Mouse (Mus musculus): Measurements from ENCODE around the gene 1700001C19Rik. TPM values are rescaled to one million over a fixed set of nuclear protein-coding genes. Genes with fewer than 3 reads are reported as not detected.
"Not testable (repeated sequence)": the region's sequence is repeated elsewhere in the genome, so short reads cannot be mapped to it uniquely, and the experiment has no call there.

Gene 1700001C19Rik
- polyA plus RNA-seq, 1 experiment from 2014 or later: 0.35 TPM

- WGBS: 58% methylated on average over 3 of the region's 3 CpGs
- Histone ChIP-seq H3K4me2 (replicated peaks; ENCODE audit: low read depth) (no peak overlapping the region), H3K27me3 (replicated peaks; ENCODE audit: control insufficient read depth, insufficient read depth, low read length) (no peaks in the 10 kb centered on the region), H3K9me3 (ENCODE audit: control insufficient read depth) (no peaks in the 10 kb centered on the region), H3K4me3 (ENCODE audit: low read depth, low read length) (no peak overlapping the region), H3K36me3 (ENCODE audit: control insufficient read depth, insufficient read depth) (no peaks in the 10 kb centered on the region), H3K9ac (ENCODE audit: low read depth, low read length) (no peak overlapping the region), H3K4me1 (replicated peaks; ENCODE audit: control insufficient read depth, insufficient read depth, low read length) (no peaks in the 10 kb centered on the region), H3K27ac (ENCODE audit: low read depth, low read length) (no peak overlapping the region)
- no peak for TF ChIP-seq CTCF (IDR thresholded peaks at IDR 0.05; ENCODE audit: low read depth)
- no peak for ATAC-seq
These were observed 15.6 kb downstream of the 1700001C19Rik start for GRCm38 (mm10) chr17:47421566-47421965.

- Histone ChIP-seq H3K4me1 (replicated peaks; ENCODE audit: control insufficient read depth, insufficient read depth, low read length) (no peaks in the 10 kb centered on the region), H3K9me3 (ENCODE audit: control insufficient read depth) (no peaks in the 10 kb centered on the region), H3K36me3 (ENCODE audit: control insufficient read depth, insufficient read depth) (no peaks in the 10 kb centered on the region), H3K27ac (ENCODE audit: low read depth, low read length) (no peak overlapping the region), H3K4me3 (ENCODE audit: low read depth, low read length) (no peak overlapping the region), H3K4me2 (replicated peaks; ENCODE audit: low read depth) (no peak overlapping the region), H3K27me3 (replicated peaks; ENCODE audit: control insufficient read depth, insufficient read depth, low read length) (no peaks in the 10 kb centered on the region), H3K9ac (ENCODE audit: low read depth, low read length) (no peak overlapping the region)
- 80% methylated on average over 2 of the region's 2 CpGs for whole genome bisulfite sequencing
- no peak for TF ChIP-seq CTCF (IDR thresholded peaks at IDR 0.05; ENCODE audit: low read depth)
- ATAC-seq: no peak
These were observed 17.0 kb downstream of the 1700001C19Rik start for GRCm38 (mm10) chr17:47420195-47420594.

- H3K9me3 ChIP-seq (ENCODE audit: control insufficient read depth); H3K36me3 ChIP-seq (ENCODE audit: control insufficient read depth, insufficient read depth); H3K27ac ChIP-seq (ENCODE audit: low read depth, low read length); H3K4me1 ChIP-seq (replicated peaks; ENCODE audit: control insufficient read depth, insufficient read depth, low read length); H3K9ac ChIP-seq (ENCODE audit: low read depth, low read length): not testable (repeated sequence)
- WGBS: 5% methylated on average over 74 of the region's 74 CpGs
- peak; percentile 25; the same call in 1 of the 2 replicates for ATAC-seq
- H3K4me2 ChIP-seq (replicated peaks; ENCODE audit: low read depth): peak overlapping the region; percentile 59
- peak overlapping the region; percentile 29 for H3K4me3 ChIP-seq (ENCODE audit: low read depth, low read length)
- peaks cover 15% of the 10 kb centered on the region for H3K27me3 ChIP-seq (replicated peaks; ENCODE audit: control insufficient read depth, insufficient read depth, low read length)
These were observed 27.0 kb downstream of the 1700001C19Rik start for GRCm38 (mm10) chr17:47409897-47410861.

GRCm38 (mm10) chr17:47408558-47408898 lies 28.6 kb downstream of the 1700001C19Rik start:
- Histone ChIP-seq H3K4me2 (replicated peaks; ENCODE audit: low read depth) (no peak overlapping the region), H3K36me3 (ENCODE audit: control insufficient read depth, insufficient read depth) (no peaks in the 10 kb centered on the region), H3K4me3 (ENCODE audit: low read depth, low read length) (no peak overlapping the region), H3K27me3 (replicated peaks; ENCODE audit: control insufficient read depth, insufficient read depth, low read length) (peaks cover 15% of the 10 kb centered on the region), H3K9me3 (ENCODE audit: control insufficient read depth) (no peaks in the 10 kb centered on the region), H3K9ac (ENCODE audit: low read depth, low read length) (no peak overlapping the region), H3K27ac (ENCODE audit: low read depth, low read length) (no peak overlapping the region), H3K4me1 (replicated peaks; ENCODE audit: control insufficient read depth, insufficient read depth, low read length) (no peaks in the 10 kb centered on the region)
- peak; percentile 85 for TF ChIP-seq CTCF (IDR thresholded peaks at IDR 0.05; ENCODE audit: low read depth)
- ATAC-seq: peak; percentile 49; the same call in 1 of the 2 replicates
- 24% methylated on average over 8 of the region's 8 CpGs for WGBS

- H3K27ac ChIP-seq (ENCODE audit: low read depth, low read length): no peak overlapping the region
- no peaks in the 10 kb centered on the region for H3K36me3 ChIP-seq (ENCODE audit: control insufficient read depth, insufficient read depth)
- H3K27me3 ChIP-seq (replicated peaks; ENCODE audit: control insufficient read depth, insufficient read depth, low read length): peaks cover 15% of the 10 kb centered on the region
- no peak for TF ChIP-seq CTCF (IDR thresholded peaks at IDR 0.05; ENCODE audit: low read depth)
- no peak overlapping the region for H3K4me3 ChIP-seq (ENCODE audit: low read depth, low read length)
- no peaks in the 10 kb centered on the region for H3K4me1 ChIP-seq (replicated peaks; ENCODE audit: control insufficient read depth, insufficient read depth, low read length)
- no peak overlapping the region for H3K9ac ChIP-seq (ENCODE audit: low read depth, low read length)
- ATAC-seq: peak; percentile 5; the same call in 1 of the 2 replicates
- H3K9me3 ChIP-seq (ENCODE audit: control insufficient read depth): no peaks in the 10 kb centered on the region
- 62% methylated on average over 10 of the region's 10 CpGs for WGBS
- no peak overlapping the region for H3K4me2 ChIP-seq (replicated peaks; ENCODE audit: low read depth)
These were observed 29.2 kb downstream of the 1700001C19Rik start for GRCm38 (mm10) chr17:47407717-47408557.

- no peak within 1 kb of the TSS for H3K27ac ChIP-seq (ENCODE audit: low read depth, low read length)
- no peaks in the 10 kb centered on the region; the same call in 1 of the 2 replicates for H3K27me3 ChIP-seq (replicated peaks; ENCODE audit: control insufficient read depth, insufficient read depth, low read length)
- no peak within 1 kb of the TSS for H3K4me2 ChIP-seq (replicated peaks; ENCODE audit: low read depth)
- H3K4me1 ChIP-seq (replicated peaks; ENCODE audit: control insufficient read depth, insufficient read depth, low read length): no peaks in the 10 kb centered on the region
- TF ChIP-seq CTCF (IDR thresholded peaks at IDR 0.05; ENCODE audit: low read depth): no peak
- WGBS: 56% methylated on average over 10 of the region's 10 CpGs
- no peaks in the 10 kb centered on the region for H3K9me3 ChIP-seq (ENCODE audit: control insufficient read depth)
- H3K36me3 ChIP-seq (ENCODE audit: control insufficient read depth, insufficient read depth): no peaks in the 10 kb centered on the region
- ATAC-seq: no peak
- H3K4me3 ChIP-seq (ENCODE audit: low read depth, low read length): no peak within 1 kb of the TSS
- H3K9ac ChIP-seq (ENCODE audit: low read depth, low read length): no peak within 1 kb of the TSS
These were observed 36.7 kb downstream of the 1700001C19Rik start, which contains the start of gene Guca1a for GRCm38 (mm10) chr17:47400451-47400850. Gene Guca1a (minus strand): TSS chr17:47400584.
